Mouse (Mus musculus): ENCODE measurements around the gene Gm2431.
A peak's percentile ranks its signal among the peaks of the same experiment; 100 is the strongest.

DNA sequence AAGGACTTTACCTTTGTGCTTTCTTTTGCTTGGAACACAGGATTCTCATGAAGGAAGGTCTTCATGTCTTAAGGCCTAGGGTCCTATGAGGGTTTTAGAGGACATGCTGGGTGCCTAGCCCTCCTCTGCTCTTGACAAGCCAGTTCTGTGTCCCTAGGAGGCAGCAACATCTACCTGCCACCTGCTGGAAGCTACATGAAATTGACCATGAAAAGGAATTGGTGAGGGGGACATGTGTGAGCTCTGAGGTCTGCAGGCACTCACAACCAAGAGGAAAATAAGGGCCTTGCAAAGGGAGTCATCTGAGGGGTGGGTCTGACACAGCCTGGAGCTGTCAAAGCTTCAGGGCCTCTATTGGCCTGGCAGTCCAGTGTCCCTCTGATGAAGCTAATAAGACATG, 37.3 kb upstream of the Gm2431 start:
- peak; percentile 17; the same call in 1 of the 2 replicates for TF ChIP-seq CTCF (conservative IDR thresholded peaks at IDR 0.05; ENCODE audit: low read length)
- TF ChIP-seq NANOG (IDR thresholded peaks at IDR 0.05; ENCODE audit: borderline replicate concordance, low read length), result no peak

Data from E14TG2a.4 (cell line).